Mouse (Mus musculus) CH12.LX (cell line): ENCODE results near the gene St3gal3.

Source experiments
- CTCF ChIP-seq, 2 experiments: IDR thresholded peaks in 1 of 2; conservative IDR thresholded peaks in 1 of 2; 2 replicates each; pipeline ENCODE4 v1.5.1; 2011 to 2012; ENCODE audit warnings: low read depth in 2 of 2, low read length in 2 of 2, improper control_type of control experiment in 1 of 2, inconsistent platforms in 1 of 2, mild to moderate bottlenecking in 1 of 2, moderate library complexity in 1 of 2
- EP300 ChIP-seq: IDR thresholded peaks from 2 replicates; pipeline ENCODE4 v1.6.1; 2011; ENCODE audit warnings: low read length, improper control_type of control experiment
- GABPA ChIP-seq: IDR thresholded peaks from 2 replicates; pipeline ENCODE4 v1.6.1; 2012; ENCODE audit warnings: low read depth, low read length, improper control_type of control experiment, inconsistent platforms; ENCODE audit not compliant: insufficient replicate concordance
- MAFK ChIP-seq: IDR thresholded peaks from 2 replicates; pipeline ENCODE4 v1.6.1; 2011; ENCODE audit warnings: low read length, improper control_type of control experiment; ENCODE audit not compliant: insufficient replicate concordance
- MAX ChIP-seq: IDR thresholded peaks from 2 replicates; pipeline ENCODE4 v1.6.1; 2011; ENCODE audit warnings: low read length, improper control_type of control experiment
- NELFE ChIP-seq: IDR thresholded peaks from 2 replicates; pipeline ENCODE4 v1.6.1; 2011; ENCODE audit warnings: low read depth, low read length, improper control_type of control experiment
- PAX5 ChIP-seq: IDR thresholded peaks from 2 replicates; pipeline ENCODE4 v1.6.1; 2012; ENCODE audit warnings: low read length, inconsistent platforms, mixed read lengths
- POLR2A ChIP-seq: IDR thresholded peaks from 2 replicates; pipeline ENCODE4 v1.6.1; 2011; ENCODE audit warnings: low read depth, mild to moderate bottlenecking, improper control_type of control experiment, low read length
- RAD21 ChIP-seq: IDR thresholded peaks from 2 replicates; pipeline ENCODE4 v1.6.1; 2011; ENCODE audit warnings: low read depth, mild to moderate bottlenecking, low read length, improper control_type of control experiment, moderate library complexity
- ZC3H11A ChIP-seq: IDR thresholded peaks from 2 replicates; pipeline ENCODE4 v1.6.1; 2012; ENCODE audit warnings: low read depth, mild to moderate bottlenecking, inconsistent platforms, low read length, improper control_type of control experiment

DNA sequence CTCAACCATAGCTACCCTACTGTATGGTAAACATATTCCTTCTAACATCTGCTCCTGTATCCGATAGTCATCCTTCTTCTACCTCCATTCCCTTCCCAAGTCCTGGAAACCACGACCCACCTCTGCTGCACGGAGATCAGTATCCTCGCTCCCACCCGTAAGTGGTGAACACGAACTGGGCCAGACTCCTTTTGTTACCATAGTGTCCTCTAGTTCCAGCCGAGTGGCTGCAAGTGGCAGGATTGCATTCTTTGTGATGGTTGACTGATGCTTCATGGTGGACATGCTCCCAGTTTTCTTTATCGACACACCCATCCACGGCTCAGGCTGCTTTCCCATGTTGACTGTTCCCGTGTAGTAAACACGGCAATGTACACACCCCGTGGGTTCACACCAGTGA is 144.9 kb downstream of the St3gal3 start:
- no peak for TF ChIP-seq POLR2A
- TF ChIP-seq MAX: no peak
- TF ChIP-seq RAD21: no peak
- no peak for TF ChIP-seq CTCF (conservative IDR thresholded peaks at IDR 0.05 in 1 of 2, IDR thresholded peaks at IDR 0.05 in 1 of 2; ENCODE audit: low read depth in 2 of 2, low read length in 2 of 2)
- no peak for TF ChIP-seq EP300
- no peak for TF ChIP-seq PAX5
- TF ChIP-seq MAFK: no peak
- no peak for TF ChIP-seq ZC3H11A
- no peak for TF ChIP-seq GABPA
- TF ChIP-seq NELFE: no peak
